In genomic region chr3:132766033-132766726, GRCm38 (mm10) we compare ENCODE assay signal across 19 mouse cellular contexts.
DNase-seq lines count a peak whose midpoint lies in the region; ATAC-seq lines count a peak whose summit lies in the region.
"Had no signal": no experiment of that assay in that cellular context is flagged by ENCODE, and none has a peak within 500 bp of the region (broad histone marks: within the 10 kb centered on the region; RNA-seq: fewer than 3 reads in every experiment).

No protein-coding gene starts in this region.

- WGBS in neural tube, embryonic 11.5 days: 87% methylated on average over 17 of the region's 17 CpGs
- 81% methylated on average over 17 of the region's 17 CpGs for WGBS in hindbrain, embryonic 10.5 days
- WGBS in midbrain, embryonic 12.5 days: 75% methylated on average over 17 of the region's 17 CpGs
- WGBS in neural tube, embryonic 15.5 days: 71% methylated on average over 17 of the region's 17 CpGs

- H3K27me3 ChIP-seq in neural tube, embryonic 11.5 days (ENCODE audit: control insufficient read depth, insufficient read depth, low read length): no peaks in the 10 kb centered on the region
- no peaks in the 10 kb centered on the region for H3K27me3 ChIP-seq in hindbrain, embryonic 10.5 days (ENCODE audit: insufficient read depth, poor library complexity, severe bottlenecking)
- H3K27me3 ChIP-seq in midbrain, embryonic 12.5 days: no peaks in the 10 kb centered on the region
- H3K27me3 ChIP-seq in neural tube, embryonic 15.5 days (replicated peaks): no peaks in the 10 kb centered on the region
- H3K27me3 ChIP-seq: heart, embryonic 13.5 days had no signal

- H3K9ac ChIP-seq in neural tube, embryonic 11.5 days (ENCODE audit: low read length): no peak overlapping the region
- H3K9ac ChIP-seq in midbrain, embryonic 12.5 days (replicated peaks): no peak overlapping the region
- H3K9ac ChIP-seq in neural tube, embryonic 15.5 days (replicated peaks): no peak overlapping the region
- H3K9ac ChIP-seq: heart, embryonic 13.5 days; lung, embryonic 14.5 days had no signal

- no peak overlapping the region for H3K4me3 ChIP-seq in neural tube, embryonic 11.5 days (ENCODE audit: low read depth, low read length)
- no peak overlapping the region for H3K4me3 ChIP-seq in hindbrain, embryonic 10.5 days
- no peak overlapping the region for H3K4me3 ChIP-seq in midbrain, embryonic 12.5 days
- no peak overlapping the region for H3K4me3 ChIP-seq in neural tube, embryonic 15.5 days (replicated peaks)
- H3K4me3 ChIP-seq: heart, embryonic 13.5 days had no signal

- H3K9me3 ChIP-seq in neural tube, embryonic 11.5 days (ENCODE audit: control insufficient read depth, low read length): no peaks in the 10 kb centered on the region
- H3K9me3 ChIP-seq in hindbrain, embryonic 10.5 days: no peaks in the 10 kb centered on the region
- no peaks in the 10 kb centered on the region for H3K9me3 ChIP-seq in midbrain, embryonic 12.5 days
- H3K9me3 ChIP-seq in neural tube, embryonic 15.5 days (replicated peaks): no peaks in the 10 kb centered on the region
- H3K9me3 ChIP-seq: heart, embryonic 13.5 days had no signal

- no peaks in the 10 kb centered on the region for H3K36me3 ChIP-seq in neural tube, embryonic 11.5 days (ENCODE audit: control insufficient read depth, insufficient read depth, low read length)
- no peaks in the 10 kb centered on the region for H3K36me3 ChIP-seq in hindbrain, embryonic 10.5 days
- H3K36me3 ChIP-seq in midbrain, embryonic 12.5 days: no peaks in the 10 kb centered on the region
- H3K36me3 ChIP-seq in neural tube, embryonic 15.5 days: no peaks in the 10 kb centered on the region

- no peak for DNase-seq in neural tube, embryonic 11.5 days (ENCODE audit: low spot score)
- DNase-seq in neural tube, embryonic 10.5 days (ENCODE audit: extremely low spot score, low spot score): no peak
- no peak for DNase-seq in hindbrain, embryonic 10.5 days (ENCODE audit: low spot score)
- no peak for DNase-seq in layer of hippocampus, adult 11-12 months (ENCODE audit: low spot score)
- DNase-seq in right cerebral cortex, adult 2 months (ENCODE audit: low spot score in 2 of 2): no peak
- DNase-seq: adrenal gland, adult 2 months; cerebellum, adult 2 months; heart, postnatal 4 days; kidney, adult 11 months; kidney, postnatal 14 days; layer of hippocampus, adult 9-11 months; liver; lung, embryonic 14.5 days; thymus, postnatal 36 days had no signal

- H3K4me2 ChIP-seq in neural tube, embryonic 11.5 days (ENCODE audit: low read depth): no peak overlapping the region
- H3K4me2 ChIP-seq in midbrain, embryonic 12.5 days (replicated peaks): no peak overlapping the region
- H3K4me2 ChIP-seq in neural tube, embryonic 15.5 days: no peak overlapping the region
- H3K4me2 ChIP-seq: heart, embryonic 13.5 days; lung, embryonic 14.5 days had no signal

- no peak overlapping the region for H3K27ac ChIP-seq in neural tube, embryonic 11.5 days (ENCODE audit: low read depth, low read length)
- H3K27ac ChIP-seq in hindbrain, embryonic 10.5 days: peak overlapping the region; percentile 41; the same call in 1 of the 2 replicates
- H3K27ac ChIP-seq in midbrain, embryonic 12.5 days (replicated peaks): peak overlapping the region; percentile 31
- no peak overlapping the region for H3K27ac ChIP-seq in neural tube, embryonic 15.5 days (replicated peaks)
- H3K27ac ChIP-seq: heart, embryonic 13.5 days; macrophage had no signal

- peak; percentile 54; the same call in 1 of the 2 replicates for ATAC-seq in neural tube, embryonic 11.5 days (ENCODE audit: insufficient read depth, low FRiP score, low TSS enrichment)
- peak; percentile 89 for ATAC-seq in midbrain, embryonic 12.5 days (ENCODE audit: low FRiP score, low read depth)
- ATAC-seq in neural tube, embryonic 15.5 days (ENCODE audit: low FRiP score): peak; percentile 74; the same call in 1 of the 2 replicates
- ATAC-seq in monocyte, adult 5-6 weeks (replicated peaks; ENCODE audit: insufficient number of reproducible peaks, low FRiP score, low TSS enrichment, poor library complexity, severe bottlenecking): no peak

- H3K4me1 ChIP-seq in neural tube, embryonic 11.5 days (ENCODE audit: control insufficient read depth, insufficient read depth, low read length): no peaks in the 10 kb centered on the region
- peaks cover 3% of the 10 kb centered on the region; the same call in 1 of the 2 replicates for H3K4me1 ChIP-seq in hindbrain, embryonic 10.5 days (replicated peaks)
- 0 out of 2 replicates have a peak, but pooled peaks cover 9% of the 10 kb centered on the region for H3K4me1 ChIP-seq in midbrain, embryonic 12.5 days
- no peaks in the 10 kb centered on the region for H3K4me1 ChIP-seq in neural tube, embryonic 15.5 days
- H3K4me1 ChIP-seq: heart, embryonic 13.5 days had no signal

Comparison
In these comparisons a context has a peak if more than half of its experiments do, and no peak if none do; other contexts are left out.
1. H3K27ac ChIP-seq: peak in hindbrain, embryonic 10.5 days (single experiment) and midbrain, embryonic 12.5 days (single experiment); none in neural tube, embryonic 11.5 days (single experiment) and neural tube, embryonic 15.5 days (single experiment).